Mouse (Mus musculus): ENCODE measurements around the gene Hpgds. TPM values are rescaled to one million over a fixed set of nuclear protein-coding genes. Genes with fewer than 3 reads are reported as not detected.

Gene Hpgds
- polyA plus RNA-seq, 1 experiment from 2014 or later, result 3.0 TPM

- no peak for ATAC-seq (replicated peaks; ENCODE audit: extremely low read depth, insufficient read depth, low FRiP score)
- Histone ChIP-seq H3K9ac (ENCODE audit: low read length) (no peak overlapping the region), H3K27me3 (ENCODE audit: control insufficient read depth, insufficient read depth, low read length) (no peaks in the 10 kb centered on the region), H3K4me3 (ENCODE audit: low read length) (no peak overlapping the region), H3K4me2 (ENCODE audit: low read depth, low read length) (no peak overlapping the region), H3K4me1 (ENCODE audit: control insufficient read depth, insufficient read depth, low read length) (no peaks in the 10 kb centered on the region), H3K36me3 (ENCODE audit: control insufficient read depth, insufficient read depth) (no peaks in the 10 kb centered on the region), H3K9me3 (replicated peaks; ENCODE audit: control insufficient read depth, low read length) (no peaks in the 10 kb centered on the region), H3K27ac (ENCODE audit: low read length) (no peak overlapping the region)
- whole genome bisulfite sequencing, result 74% methylated on average over 6 of the region's 6 CpGs
These were observed 3.9 kb downstream of the Hpgds start for GRCm38 (mm10) chr6:65140750-65141243.

GRCm38 (mm10) chr6:65140082-65140749, 4.5 kb downstream of the Hpgds start:
- Histone ChIP-seq H3K36me3 (ENCODE audit: control insufficient read depth, insufficient read depth) (no peaks in the 10 kb centered on the region), H3K27me3 (ENCODE audit: control insufficient read depth, insufficient read depth, low read length) (no peaks in the 10 kb centered on the region), H3K9ac (ENCODE audit: low read length) (no peak overlapping the region), H3K4me3 (ENCODE audit: low read length) (no peak overlapping the region), H3K4me1 (ENCODE audit: control insufficient read depth, insufficient read depth, low read length) (no peaks in the 10 kb centered on the region), H3K27ac (ENCODE audit: low read length) (no peak overlapping the region), H3K4me2 (ENCODE audit: low read depth, low read length) (no peak overlapping the region), H3K9me3 (replicated peaks; ENCODE audit: control insufficient read depth, low read length) (no peaks in the 10 kb centered on the region)
- WGBS, result 75% methylated on average over 5 of the region's 5 CpGs
- no peak for ATAC-seq (replicated peaks; ENCODE audit: extremely low read depth, insufficient read depth, low FRiP score)

- H3K36me3 ChIP-seq (ENCODE audit: control insufficient read depth, insufficient read depth), result no peaks in the 10 kb centered on the region
- H3K4me2 ChIP-seq (ENCODE audit: low read depth, low read length), result no peak overlapping the region
- no peak overlapping the region for H3K9ac ChIP-seq (ENCODE audit: low read length)
- no peak overlapping the region for H3K27ac ChIP-seq (ENCODE audit: low read length)
- H3K9me3 ChIP-seq (replicated peaks; ENCODE audit: control insufficient read depth, low read length), result no peaks in the 10 kb centered on the region
- H3K4me1 ChIP-seq (ENCODE audit: control insufficient read depth, insufficient read depth, low read length), result no peaks in the 10 kb centered on the region
- H3K27me3 ChIP-seq (ENCODE audit: control insufficient read depth, insufficient read depth, low read length), result no peaks in the 10 kb centered on the region
- 84% methylated on average over 1 of the region's 1 CpGs for WGBS
- no peak for ATAC-seq (replicated peaks; ENCODE audit: extremely low read depth, insufficient read depth, low FRiP score)
- no peak overlapping the region for H3K4me3 ChIP-seq (ENCODE audit: low read length)
These were observed 6.5 kb downstream of the Hpgds start for GRCm38 (mm10) chr6:65138243-65138642.

- WGBS, result 63% methylated on average over 2 of the region's 2 CpGs
- Histone ChIP-seq H3K36me3 (ENCODE audit: control insufficient read depth, insufficient read depth) (no peaks in the 10 kb centered on the region), H3K9ac (ENCODE audit: low read length) (no peak overlapping the region), H3K4me1 (ENCODE audit: control insufficient read depth, insufficient read depth, low read length) (no peaks in the 10 kb centered on the region), H3K4me2 (ENCODE audit: low read depth, low read length) (no peak overlapping the region), H3K27ac (ENCODE audit: low read length) (no peak overlapping the region), H3K27me3 (ENCODE audit: control insufficient read depth, insufficient read depth, low read length) (no peaks in the 10 kb centered on the region), H3K4me3 (ENCODE audit: low read length) (no peak overlapping the region), H3K9me3 (replicated peaks; ENCODE audit: control insufficient read depth, low read length) (no peaks in the 10 kb centered on the region)
- ATAC-seq (replicated peaks; ENCODE audit: extremely low read depth, insufficient read depth, low FRiP score), result no peak
These were observed 6.9 kb downstream of the Hpgds start for GRCm38 (mm10) chr6:65137802-65138201.

- 58% methylated on average over 6 of the region's 6 CpGs for WGBS
- H3K4me2 ChIP-seq (ENCODE audit: low read depth, low read length), result no peak overlapping the region
- no peaks in the 10 kb centered on the region for H3K4me1 ChIP-seq (ENCODE audit: control insufficient read depth, insufficient read depth, low read length)
- H3K27me3 ChIP-seq (ENCODE audit: control insufficient read depth, insufficient read depth, low read length), result no peaks in the 10 kb centered on the region
- no peaks in the 10 kb centered on the region for H3K9me3 ChIP-seq (replicated peaks; ENCODE audit: control insufficient read depth, low read length)
- no peak overlapping the region for H3K27ac ChIP-seq (ENCODE audit: low read length)
- no peak for ATAC-seq (replicated peaks; ENCODE audit: extremely low read depth, insufficient read depth, low FRiP score)
- no peak overlapping the region for H3K4me3 ChIP-seq (ENCODE audit: low read length)
- H3K9ac ChIP-seq (ENCODE audit: low read length), result no peak overlapping the region
- H3K36me3 ChIP-seq (ENCODE audit: control insufficient read depth, insufficient read depth), result no peaks in the 10 kb centered on the region
These were observed 12.3 kb downstream of the Hpgds start for GRCm38 (mm10) chr6:65132376-65132775.

GRCm38 (mm10) chr6:65126074-65126726, 18.5 kb downstream of the Hpgds start:
- H3K4me1 ChIP-seq (ENCODE audit: control insufficient read depth, insufficient read depth, low read length), result no peaks in the 10 kb centered on the region
- no peak overlapping the region for H3K27ac ChIP-seq (ENCODE audit: low read length)
- no peaks in the 10 kb centered on the region for H3K36me3 ChIP-seq (ENCODE audit: control insufficient read depth, insufficient read depth)
- no peak overlapping the region for H3K4me3 ChIP-seq (ENCODE audit: low read length)
- ATAC-seq (replicated peaks; ENCODE audit: extremely low read depth, insufficient read depth, low FRiP score), result no peak
- no peaks in the 10 kb centered on the region for H3K9me3 ChIP-seq (replicated peaks; ENCODE audit: control insufficient read depth, low read length)
- H3K27me3 ChIP-seq (ENCODE audit: control insufficient read depth, insufficient read depth, low read length), result no peaks in the 10 kb centered on the region
- no peak overlapping the region for H3K9ac ChIP-seq (ENCODE audit: low read length)
- 22% methylated on average over 2 of the region's 2 CpGs for WGBS
- H3K4me2 ChIP-seq (ENCODE audit: low read depth, low read length), result no peak overlapping the region

- WGBS, result 84% methylated on average over 1 of the region's 1 CpGs
- H3K4me1 ChIP-seq (ENCODE audit: control insufficient read depth, insufficient read depth, low read length), result no peaks in the 10 kb centered on the region
- H3K4me2 ChIP-seq (ENCODE audit: low read depth, low read length), result no peak overlapping the region
- H3K36me3 ChIP-seq (ENCODE audit: control insufficient read depth, insufficient read depth), result peaks cover 23% of the 10 kb centered on the region
- H3K4me3 ChIP-seq (ENCODE audit: low read length), result no peak overlapping the region
- ATAC-seq (replicated peaks; ENCODE audit: extremely low read depth, insufficient read depth, low FRiP score), result no peak
- H3K27ac ChIP-seq (ENCODE audit: low read length), result no peak overlapping the region
- H3K9ac ChIP-seq (ENCODE audit: low read length), result no peak overlapping the region
- no peaks in the 10 kb centered on the region for H3K9me3 ChIP-seq (replicated peaks; ENCODE audit: control insufficient read depth, low read length)
- H3K27me3 ChIP-seq (ENCODE audit: control insufficient read depth, insufficient read depth, low read length), result no peaks in the 10 kb centered on the region
These were observed 27.2 kb downstream of the Hpgds start for GRCm38 (mm10) chr6:65117540-65117939.

- no peak overlapping the region for H3K9ac ChIP-seq (ENCODE audit: low read length)
- 86% methylated on average over 2 of the region's 2 CpGs for WGBS
- H3K4me2 ChIP-seq (ENCODE audit: low read depth, low read length), result no peak overlapping the region
- H3K36me3 ChIP-seq (ENCODE audit: control insufficient read depth, insufficient read depth), result peaks cover 33% of the 10 kb centered on the region
- H3K4me1 ChIP-seq (ENCODE audit: control insufficient read depth, insufficient read depth, low read length), result no peaks in the 10 kb centered on the region
- H3K27ac ChIP-seq (ENCODE audit: low read length), result no peak overlapping the region
- H3K4me3 ChIP-seq (ENCODE audit: low read length), result no peak overlapping the region
- no peaks in the 10 kb centered on the region for H3K27me3 ChIP-seq (ENCODE audit: control insufficient read depth, insufficient read depth, low read length)
- no peaks in the 10 kb centered on the region for H3K9me3 ChIP-seq (replicated peaks; ENCODE audit: control insufficient read depth, low read length)
- no peak for ATAC-seq (replicated peaks; ENCODE audit: extremely low read depth, insufficient read depth, low FRiP score)
These were observed 29.8 kb downstream of the Hpgds start for GRCm38 (mm10) chr6:65114902-65115301.

GRCm38 (mm10) chr6:65079139-65079538, 65.6 kb downstream of the Hpgds start:
- no peaks in the 10 kb centered on the region for H3K4me1 ChIP-seq (ENCODE audit: control insufficient read depth, insufficient read depth, low read length)
- WGBS, result 84% methylated on average over 1 of the region's 1 CpGs
- H3K9ac ChIP-seq (ENCODE audit: low read length), result no peak overlapping the region
- no peak overlapping the region for H3K4me2 ChIP-seq (ENCODE audit: low read depth, low read length)
- H3K9me3 ChIP-seq (replicated peaks; ENCODE audit: control insufficient read depth, low read length), result no peaks in the 10 kb centered on the region
- H3K27me3 ChIP-seq (ENCODE audit: control insufficient read depth, insufficient read depth, low read length), result no peaks in the 10 kb centered on the region
- no peak overlapping the region for H3K4me3 ChIP-seq (ENCODE audit: low read length)
- peaks cover 17% of the 10 kb centered on the region for H3K36me3 ChIP-seq (ENCODE audit: control insufficient read depth, insufficient read depth)
- no peak for ATAC-seq (replicated peaks; ENCODE audit: extremely low read depth, insufficient read depth, low FRiP score)
- H3K27ac ChIP-seq (ENCODE audit: low read length), result no peak overlapping the region

Data from heart, embryonic 16.5 days (tissue).